Mouse (Mus musculus): ENCODE measurements around the gene Slc12a8.

GRCm38 (mm10) chr16:33673530-33674109 is 156.5 kb downstream of the Slc12a8 start:
- TF ChIP-seq CTCF (IDR thresholded peaks at IDR 0.05; ENCODE audit: borderline replicate concordance, insufficient read depth, low read length): no peak
- TF ChIP-seq POLR2A (IDR thresholded peaks at IDR 0.05; ENCODE audit: low read depth, low read length): no peak

Measured in embryonic fibroblast, embryonic 13.5 days (primary cell).